Mouse (Mus musculus): Measurements from ENCODE around the gene Zfyve28.

DNA sequence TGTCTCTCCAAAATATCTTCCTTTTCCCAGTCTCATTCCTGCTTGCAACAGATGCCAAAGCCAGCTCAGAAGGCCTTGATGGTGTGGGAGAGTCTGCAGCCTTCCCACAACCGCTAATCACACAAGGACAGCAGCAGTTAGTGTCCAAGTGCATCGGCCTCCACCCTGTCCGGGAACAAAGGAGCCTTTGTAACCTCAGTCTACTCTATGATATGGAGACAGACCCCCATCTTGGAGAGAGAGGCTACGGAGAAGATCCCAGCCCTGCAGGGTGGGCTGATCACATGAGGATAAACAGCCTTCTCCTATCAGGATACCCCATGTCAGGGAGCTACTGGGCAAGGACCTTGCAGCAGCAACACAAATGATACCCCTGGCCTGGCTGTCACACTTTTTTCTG is 36.5 kb downstream of the Zfyve28 start:
- TF ChIP-seq POLR2A (IDR thresholded peaks at IDR 0.05; ENCODE audit: borderline replicate concordance, control insufficient read depth, low read depth, low read length) = no peak
- no peak for TF ChIP-seq CTCF (IDR thresholded peaks at IDR 0.05; ENCODE audit: control insufficient read depth, insufficient read depth, low read length)
